Mouse (Mus musculus): ENCODE measurements around the gene Gm11361.

The Gm11361 gene

DNA sequence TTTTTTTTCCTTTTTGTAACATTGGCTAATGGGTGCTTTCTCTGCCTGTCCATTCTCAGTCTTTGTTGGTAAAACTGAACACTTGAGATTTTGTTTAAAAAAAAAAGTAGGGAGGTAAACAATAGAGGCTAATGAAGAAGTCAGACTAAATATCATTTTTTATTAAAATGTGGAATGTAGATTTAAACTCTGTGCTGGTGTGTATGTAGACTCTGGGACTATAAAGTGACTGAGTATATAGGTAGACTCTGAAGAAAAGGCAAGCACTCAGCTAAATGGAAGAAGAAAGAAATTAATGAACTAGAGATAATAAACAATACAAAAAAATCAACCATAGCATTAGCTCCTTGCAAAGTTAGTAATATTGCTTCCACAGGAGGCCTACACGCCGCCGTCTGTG is at the start of gene Gm11361:
TSS of gene Gm11361 (plus strand) at position 301 of the 400 bp plus-strand sequence.
- no peak for DNase-seq (ENCODE audit: low spot score in 2 of 2)

DNA sequence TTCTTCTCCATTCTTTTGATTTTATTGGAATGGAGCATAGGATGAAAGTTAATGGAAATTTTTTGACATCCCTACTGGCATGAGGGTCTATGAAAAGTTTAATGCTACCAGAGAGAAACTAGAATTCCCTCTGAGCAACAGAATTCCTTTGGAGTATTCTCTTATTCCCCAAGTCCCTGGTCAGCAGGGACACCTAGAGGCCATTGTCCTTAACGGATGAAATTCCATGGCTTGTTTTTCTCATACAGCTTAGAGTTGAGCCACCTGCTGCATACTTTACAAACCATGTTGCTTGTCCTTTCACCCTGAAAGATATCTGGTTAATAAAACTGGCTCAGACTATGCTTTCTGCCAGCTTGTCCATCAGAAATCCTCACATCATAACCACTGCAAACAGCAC is 7.1 kb downstream of the Gm11361 start:
- no peak for DNase-seq (ENCODE audit: low spot score in 2 of 2)

DNA sequence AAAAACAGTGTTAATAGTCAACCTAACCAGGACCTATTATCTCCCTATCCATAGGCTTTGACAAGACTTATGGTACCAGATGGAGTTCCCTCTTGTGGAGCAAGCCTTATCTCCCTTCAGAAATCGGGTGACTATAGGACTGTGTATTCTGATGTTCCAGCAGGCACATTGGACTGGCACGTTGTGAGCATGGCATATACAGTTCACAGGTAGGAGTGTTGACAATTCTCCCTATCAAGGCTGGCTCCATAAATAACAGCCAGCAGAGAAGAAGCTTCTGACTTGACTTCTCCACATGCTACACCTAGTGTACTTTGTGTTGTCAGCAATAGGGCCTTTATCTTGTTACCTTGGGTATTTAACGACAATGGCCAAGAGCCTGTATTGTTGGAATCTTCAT is 30.0 kb downstream of the Gm11361 start:
- DNase-seq (ENCODE audit: low spot score in 2 of 2): no peak

DNA sequence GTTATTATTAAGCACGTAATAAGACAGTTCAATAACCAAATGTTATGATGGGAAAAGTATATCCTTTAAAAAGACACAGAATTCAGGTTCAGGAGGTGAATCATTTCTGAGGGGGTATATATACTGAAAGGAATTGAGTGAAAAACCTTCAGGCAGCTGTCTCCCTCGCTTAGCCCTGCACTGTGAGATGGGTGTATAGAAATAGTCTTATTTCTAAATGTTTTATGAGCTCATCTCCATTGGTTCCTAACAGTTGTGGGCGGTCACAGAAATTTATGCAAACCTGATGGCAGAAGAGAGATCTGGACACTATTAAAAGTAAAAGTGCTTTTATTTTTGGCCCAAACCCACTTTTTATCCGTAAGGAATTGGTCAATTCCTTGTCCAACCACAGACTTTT is 36.9 kb downstream of the Gm11361 start:
- no peak for DNase-seq (ENCODE audit: low spot score in 2 of 2)

DNA sequence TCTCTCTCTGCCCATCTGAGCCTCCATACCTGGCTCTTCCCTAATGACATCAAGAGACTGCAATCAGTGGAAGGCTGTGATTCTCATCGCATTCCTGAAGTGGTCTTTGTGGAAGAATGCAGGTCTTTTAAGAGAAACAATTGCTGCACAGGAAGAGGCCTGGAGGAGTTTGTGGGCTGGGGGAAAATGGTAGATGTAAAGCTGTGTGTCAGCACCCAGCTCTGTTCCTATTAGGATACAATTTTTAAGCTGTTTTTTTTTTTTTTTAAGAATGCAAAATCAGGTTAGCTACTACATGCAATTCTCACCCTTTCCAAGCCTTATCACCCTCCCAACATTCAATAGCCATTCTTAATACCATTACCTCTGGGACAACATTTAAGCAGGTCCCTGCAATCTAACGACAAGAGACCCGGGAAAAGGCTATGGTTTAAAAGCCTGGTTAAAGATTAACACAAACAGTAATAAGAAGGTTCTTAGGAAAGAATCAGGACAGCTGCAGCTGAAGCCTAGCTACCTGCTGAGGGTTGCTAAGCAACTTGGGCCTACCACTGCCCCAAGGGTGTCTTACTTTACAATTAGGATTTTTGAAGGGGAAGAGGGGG is 37.5 kb downstream of the Gm11361 start:
- DNase-seq (ENCODE audit: low spot score in 2 of 2): no peak

DNA sequence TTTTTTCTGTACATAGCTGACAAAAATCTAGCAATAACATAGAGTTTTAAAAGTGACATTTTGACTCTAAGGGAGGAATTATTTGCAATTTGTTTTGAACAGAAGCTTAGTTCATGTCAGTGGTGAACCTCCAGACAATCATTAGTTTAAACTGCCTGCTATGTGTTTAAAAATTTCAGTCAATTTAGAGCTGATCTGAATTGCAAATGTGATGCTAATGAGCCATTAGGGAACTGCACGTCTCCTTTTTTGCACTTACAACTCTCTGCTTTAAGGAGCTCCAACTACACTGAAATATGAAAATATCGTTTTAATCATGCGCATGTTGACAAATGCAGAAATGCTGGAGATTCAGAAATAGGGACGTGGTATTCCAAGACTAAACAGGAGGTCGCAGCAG is 38.2 kb downstream of the Gm11361 start:
- no peak for DNase-seq (ENCODE audit: low spot score in 2 of 2)

DNA sequence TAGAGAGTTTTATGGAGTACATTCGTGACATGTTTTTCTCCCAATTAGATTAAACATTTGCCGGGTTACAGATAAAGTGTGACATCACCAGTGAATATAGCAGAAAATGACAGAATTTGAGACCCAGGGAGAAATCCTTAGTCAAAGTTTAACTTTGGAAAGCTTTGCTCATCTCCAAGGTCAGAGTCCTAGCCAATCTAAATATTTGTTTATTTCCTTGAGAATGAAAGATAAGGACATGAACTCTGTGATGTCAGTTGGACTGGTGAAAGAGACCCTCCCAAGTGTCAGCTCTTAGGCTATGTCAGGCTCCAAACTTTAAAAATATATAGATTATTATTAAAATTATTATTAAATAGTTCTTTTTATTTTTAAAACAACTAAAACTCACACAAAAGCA is 39.8 kb downstream of the Gm11361 start:
- DNase-seq (ENCODE audit: low spot score in 2 of 2): no peak

DNA sequence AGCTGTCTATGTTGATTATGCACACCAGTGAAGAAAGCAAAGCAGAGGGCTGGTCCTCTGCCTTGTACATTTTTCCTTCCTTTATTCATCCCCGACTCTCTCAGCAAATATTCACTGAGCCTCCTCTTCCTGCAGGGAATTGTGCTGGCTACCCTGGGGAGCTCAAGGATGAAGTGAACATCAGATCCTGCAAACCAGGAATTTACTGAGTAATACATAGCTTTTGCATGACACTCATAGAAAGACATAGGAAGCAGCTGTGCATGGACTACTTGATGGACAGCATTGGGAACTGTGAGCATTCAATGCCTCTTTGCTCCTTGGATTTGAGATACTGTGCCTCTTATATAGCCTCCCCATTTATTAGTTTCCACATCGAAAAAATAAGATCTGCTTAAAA is 40.2 kb downstream of the Gm11361 start:
- DNase-seq (ENCODE audit: low spot score in 2 of 2): no peak

All from frontal cortex, postnatal 14 days (tissue).